Mouse (Mus musculus) kidney, embryonic 14.5 days (tissue): ENCODE data around the gene Tcf7. TPM values are rescaled to one million over a fixed set of nuclear protein-coding genes. Genes with fewer than 3 reads are reported as not detected.

Experiments used
- ATAC-seq: fragments of 200-750 bp; cut with Nextera tagmentation; 2 replicates; pipeline ENCODE4 v1.8.0; 2017; ENCODE audit warnings: moderate number of reproducible peaks, mild to moderate bottlenecking, moderate TSS enrichment, moderate library complexity; ENCODE audit not compliant: low FRiP score, low TSS enrichment
- H3K27ac ChIP-seq: fragments of 300-500 bp; sonication (generic); 2 replicates; pipeline ENCODE4 v1.5.1; 2014; ENCODE audit warnings: low read depth, mild to moderate bottlenecking, low read length, moderate library complexity, mixed read lengths
- H3K27me3 ChIP-seq: fragments of 300-500 bp; sonication (generic); 2 replicates; pipeline ENCODE4 v1.6.1; 2014; ENCODE audit warnings: mild to moderate bottlenecking, low read length; ENCODE audit not compliant: control insufficient read depth, insufficient read depth
- H3K36me3 ChIP-seq: fragments of 300-500 bp; sonication (generic); 2 replicates; pipeline ENCODE4 v1.6.1; 2014; ENCODE audit warnings: low read length, mixed read lengths; ENCODE audit not compliant: control insufficient read depth, insufficient read depth
- H3K4me1 ChIP-seq: fragments of 300-500 bp; sonication (generic); 2 replicates; pipeline ENCODE4 v1.6.1; 2014; ENCODE audit warnings: low read length, mixed read lengths; ENCODE audit not compliant: control insufficient read depth, insufficient read depth
- H3K4me2 ChIP-seq: fragments of 300-500 bp; sonication (generic); replicated peaks from 2 replicates; pipeline ENCODE4 v1.6.1; 2014; ENCODE audit warnings: low read depth, mild to moderate bottlenecking, low read length
- H3K4me3 ChIP-seq: fragments of 300-500 bp; sonication (generic); 2 replicates; pipeline ENCODE4 v1.5.1; 2014; ENCODE audit warnings: mild to moderate bottlenecking, low read length
- H3K9ac ChIP-seq: fragments of 300-500 bp; sonication (generic); 2 replicates; pipeline ENCODE4 v1.6.1; 2014; ENCODE audit warnings: low read depth, mild to moderate bottlenecking, low read length, moderate library complexity
- H3K9me3 ChIP-seq: fragments of 300-500 bp; sonication (generic); 2 replicates; pipeline ENCODE4 v1.6.1; 2016; ENCODE audit warnings: low read length; ENCODE audit not compliant: control insufficient read depth
- WGBS: fragments of 180-500 bp; shearing (Covaris S2); extraction: QIAGEN DNeasy Blood & Tissue Kit; methylation state at CpG from one replicate; pipeline ENCODE4 v1.1.7; 2014; 5-methylcytosine and 5-hydroxymethylcytosine counted together
- polyA plus RNA-seq: library from polyadenylated mRNA; unstranded; fragments of >200 nt; fragmentation: Nextera tagmentation; extraction: Ambion mirVana; gene quantifications from 2 replicates; pipeline ENCODE4 v1.2.1, GENCODE M21; 2014

Tcf7 gene
- polyA plus RNA-seq, 1 experiment from 2014 or later = 27.5 TPM

GRCm38 (mm10) chr11:52251770-52252169, 31.0 kb downstream of the Tcf7 start:
- ATAC-seq = no peak
- WGBS = 86% methylated on average over 5 of the region's 5 CpGs
- H3K4me3 ChIP-seq = no peak overlapping the region
- no peaks in the 10 kb centered on the region for H3K4me1 ChIP-seq
- no peaks in the 10 kb centered on the region for H3K27me3 ChIP-seq
- no peaks in the 10 kb centered on the region for H3K9me3 ChIP-seq
- peaks cover 39% of the 10 kb centered on the region for H3K36me3 ChIP-seq
- no peak overlapping the region for H3K4me2 ChIP-seq
- H3K9ac ChIP-seq = no peak overlapping the region
- no peak overlapping the region for H3K27ac ChIP-seq

GRCm38 (mm10) chr11:52249452-52249851, 33.4 kb downstream of the Tcf7 start:
- WGBS = 87% methylated on average over 2 of the region's 2 CpGs

GRCm38 (mm10) chr11:52240898-52241542, 41.8 kb downstream of the Tcf7 start:
- no peaks in the 10 kb centered on the region for H3K9me3 ChIP-seq
- no peak overlapping the region for H3K4me3 ChIP-seq
- H3K4me1 ChIP-seq = no peaks in the 10 kb centered on the region
- no peak overlapping the region for H3K4me2 ChIP-seq
- no peaks in the 10 kb centered on the region for H3K27me3 ChIP-seq
- WGBS = 86% methylated on average over 4 of the region's 4 CpGs
- peaks cover 67% of the 10 kb centered on the region for H3K36me3 ChIP-seq
- H3K27ac ChIP-seq = no peak overlapping the region
- ATAC-seq = no peak
- H3K9ac ChIP-seq = no peak overlapping the region

More at GRCm38 (mm10) chr11:52249452-52249851, 33.4 kb downstream of the Tcf7 start:
- Histone ChIP-seq H3K4me3 (no peak overlapping the region), H3K36me3 (peaks cover 56% of the 10 kb centered on the region), H3K9me3 (no peaks in the 10 kb centered on the region), H3K9ac (no peak overlapping the region), H3K27ac (no peak overlapping the region), H3K4me2 (no peak overlapping the region), H3K4me1 (no peaks in the 10 kb centered on the region), H3K27me3 (no peaks in the 10 kb centered on the region)
- ATAC-seq = no peak

- no peak overlapping the region for H3K4me3 ChIP-seq
- no peak overlapping the region for H3K27ac ChIP-seq
- ATAC-seq = no peak
- no peak overlapping the region for H3K9ac ChIP-seq
- 0 out of 2 replicates have a peak overlapping the region, but pooled peaks have one; percentile 12 for H3K4me2 ChIP-seq
- H3K4me1 ChIP-seq = peaks cover 23% of the 10 kb centered on the region
- no peaks in the 10 kb centered on the region for H3K27me3 ChIP-seq
- no peaks in the 10 kb centered on the region for H3K9me3 ChIP-seq
- H3K36me3 ChIP-seq = peaks cover 34% of the 10 kb centered on the region
Observed at GRCm38 (mm10) chr11:52234509-52234908, 48.3 kb downstream of the Tcf7 start.

- no peak for ATAC-seq
- Histone ChIP-seq H3K36me3 (peaks cover 28% of the 10 kb centered on the region), H3K9ac (no peak overlapping the region), H3K4me2 (peak overlapping the region; percentile 71), H3K9me3 (no peaks in the 10 kb centered on the region), H3K4me3 (no peak overlapping the region; the same call in 1 of the 2 replicates), H3K4me1 (peaks cover 23% of the 10 kb centered on the region), H3K27ac (no peak overlapping the region), H3K27me3 (no peaks in the 10 kb centered on the region)
- 67% methylated on average over 1 of the region's 1 CpGs for WGBS
Observed at GRCm38 (mm10) chr11:52233906-52234305, 48.9 kb downstream of the Tcf7 start.

- Histone ChIP-seq H3K4me2 (peak overlapping the region; percentile 71), H3K4me3 (peak overlapping the region; percentile 91), H3K4me1 (peaks cover 23% of the 10 kb centered on the region), H3K9ac (peak overlapping the region; percentile 96), H3K36me3 (peaks cover 20% of the 10 kb centered on the region), H3K27me3 (no peaks in the 10 kb centered on the region), H3K9me3 (no peaks in the 10 kb centered on the region), H3K27ac (no peak overlapping the region)
- 17% methylated on average over 3 of the region's 3 CpGs for WGBS
- ATAC-seq = no peak
Observed at GRCm38 (mm10) chr11:52233043-52233653, 49.7 kb downstream of the Tcf7 start.

- peaks cover 23% of the 10 kb centered on the region for H3K4me1 ChIP-seq
- under 1% methylated on average over 86 of the region's 87 CpGs for WGBS
Observed at GRCm38 (mm10) chr11:52231606-52232541, 50.9 kb downstream of the Tcf7 start, which contains the start of gene Skp1a. Gene Skp1a, plus strand, starts transcription at chr11:52231995.

GRCm38 (mm10) chr11:52230694-52231093, 52.1 kb downstream of the Tcf7 start:
- peak overlapping the region; percentile 71 for H3K4me2 ChIP-seq
- ATAC-seq = no peak
- H3K9me3 ChIP-seq = no peaks in the 10 kb centered on the region
- H3K27ac ChIP-seq = peak overlapping the region; percentile 99; the same call in 1 of the 2 replicates
- peaks cover 23% of the 10 kb centered on the region for H3K4me1 ChIP-seq
- peak overlapping the region; percentile 96; the same call in 1 of the 2 replicates for H3K9ac ChIP-seq
- H3K36me3 ChIP-seq = peaks cover 2% of the 10 kb centered on the region; the same call in 1 of the 2 replicates
- H3K27me3 ChIP-seq = no peaks in the 10 kb centered on the region
- WGBS = 42% methylated on average over 5 of the region's 5 CpGs
- H3K4me3 ChIP-seq = peak overlapping the region; percentile 91

More at GRCm38 (mm10) chr11:52231606-52232541, 50.9 kb downstream of the Tcf7 start, which contains the start of gene Skp1a:
- H3K36me3 ChIP-seq = peaks cover 7% of the 10 kb centered on the region; the same call in 1 of the 2 replicates
- no peaks in the 10 kb centered on the region for H3K27me3 ChIP-seq
- no peaks in the 10 kb centered on the region for H3K9me3 ChIP-seq
- ATAC-seq = peak; percentile 93
- H3K4me2 ChIP-seq = peak within 1 kb of the TSS; percentile 71
- H3K4me3 ChIP-seq = peak within 1 kb of the TSS; percentile 91
- H3K9ac ChIP-seq = peak within 1 kb of the TSS; percentile 96
- peak within 1 kb of the TSS; percentile 99 for H3K27ac ChIP-seq
